Mouse (Mus musculus) G1E (cell line): ENCODE results near the gene Smim9.

Source experiments
- CTCF ChIP-seq: IDR thresholded peaks from 2 replicates; pipeline ENCODE4 v1.5.1; 2012; ENCODE audit warnings: low read depth, low read length, inconsistent platforms, mixed read lengths
- GATA1 ChIP-seq: IDR thresholded peaks from 2 replicates; pipeline ENCODE4 v1.6.1; 2012; ENCODE audit warnings: borderline replicate concordance, low read length, inconsistent platforms, mixed read lengths
- GATA2 ChIP-seq: IDR thresholded peaks from 2 replicates; pipeline ENCODE4 v1.6.1; 2012; ENCODE audit warnings: low read depth, low read length, inconsistent platforms, borderline replicate concordance
- POLR2AphosphoS5 ChIP-seq: IDR thresholded peaks from 2 replicates; pipeline ENCODE4 v1.6.1; 2012; ENCODE audit warnings: low read depth, low read length, inconsistent platforms; ENCODE audit not compliant: insufficient replicate concordance
- TAL1 ChIP-seq: conservative IDR thresholded peaks from 2 replicates; pipeline ENCODE4 v1.6.1; 2012; ENCODE audit warnings: low read depth, low read length, inconsistent platforms, mixed read lengths

GRCm38 (mm10) chrX:75152249-75152648, 11.3 kb downstream of the Smim9 start:
- TF ChIP-seq CTCF: no peak
- TF ChIP-seq GATA1: no peak
- TF ChIP-seq POLR2AphosphoS5: no peak
- TF ChIP-seq TAL1: no peak
- no peak for TF ChIP-seq GATA2
